Mouse (Mus musculus) G1E (cell line): ENCODE data around the gene Krtap7-1. TPM values are rescaled to one million over a fixed set of nuclear protein-coding genes. Genes with fewer than 3 reads are reported as not detected.

Source experiments
- ATAC-seq: 2 replicates; pipeline ENCODE4 v1.8.0; 2016; ENCODE audit warnings: mild to moderate bottlenecking; ENCODE audit not compliant: insufficient number of reproducible peaks, poor library complexity, low FRiP score, severe bottlenecking; ENCODE audit errors: extremely low read depth
- DNase-seq: peaks from one replicate; pipeline ENCODE4 v3.0.0; 2012; ENCODE audit warnings: low spot score
- H3K27me3 ChIP-seq: 2 replicates; pipeline ENCODE4 v1.6.1; 2012; ENCODE audit warnings: mild to moderate bottlenecking, low read length, inconsistent platforms; ENCODE audit not compliant: insufficient read depth
- H3K36me3 ChIP-seq: replicated peaks from 2 replicates; pipeline ENCODE3; 2012; ENCODE audit warnings: mild to moderate bottlenecking, inconsistent platforms
- H3K4me1 ChIP-seq: 2 replicates; pipeline ENCODE4 v1.6.1; 2012; ENCODE audit warnings: low read depth, low read length, inconsistent platforms, mixed read lengths; ENCODE audit not compliant: insufficient read depth
- H3K4me3 ChIP-seq: 2 replicates; pipeline ENCODE4 v1.5.1; 2012; ENCODE audit warnings: low read depth, mild to moderate bottlenecking, inconsistent platforms, low read length, moderate library complexity, mixed read lengths
- H3K9me3 ChIP-seq: replicated peaks from 2 replicates; pipeline ENCODE4 v1.6.1; 2012; ENCODE audit warnings: inconsistent platforms
- CTCF ChIP-seq: IDR thresholded peaks from 2 replicates; pipeline ENCODE4 v1.5.1; 2012; ENCODE audit warnings: low read depth, low read length, inconsistent platforms, mixed read lengths
- GATA1 ChIP-seq: IDR thresholded peaks from 2 replicates; pipeline ENCODE4 v1.6.1; 2012; ENCODE audit warnings: borderline replicate concordance, low read length, inconsistent platforms, mixed read lengths
- GATA2 ChIP-seq: IDR thresholded peaks from 2 replicates; pipeline ENCODE4 v1.6.1; 2012; ENCODE audit warnings: low read depth, low read length, inconsistent platforms, borderline replicate concordance
- POLR2AphosphoS5 ChIP-seq: IDR thresholded peaks from 2 replicates; pipeline ENCODE4 v1.6.1; 2012; ENCODE audit warnings: low read depth, low read length, inconsistent platforms; ENCODE audit not compliant: insufficient replicate concordance
- TAL1 ChIP-seq: conservative IDR thresholded peaks from 2 replicates; pipeline ENCODE4 v1.6.1; 2012; ENCODE audit warnings: low read depth, low read length, inconsistent platforms, mixed read lengths
- polyA plus RNA-seq: library from polyadenylated mRNA; stranded (reverse); fragments of >175 nt; gene quantifications from 2 replicates; pipeline ENCODE4 v1.2.3, GENCODE M21; 2012
- total RNA-seq, 2 experiments: library from RNA; stranded (forward) in 1 of 2; stranded (reverse) in 1 of 2; fragments of 200-1000 nt in 1 of 2; fragments of >200 nt in 1 of 2; fragmentation: Nextera tagmentation in 1 of 2; gene quantifications; 2 replicates each; pipeline ENCODE4 v1.2.3; 2014 to 2017

Krtap7-1 gene
- total and polyA plus RNA-seq, 3 experiments = not detected

- H3K4me3 ChIP-seq = no peak overlapping the region
- TF ChIP-seq POLR2AphosphoS5 (no peak), TAL1 (no peak), GATA1 (no peak), CTCF (no peak), GATA2 (no peak)
- no peaks in the 10 kb centered on the region for H3K27me3 ChIP-seq
- H3K4me1 ChIP-seq = no peaks in the 10 kb centered on the region
- DNase-seq (no peak), ATAC-seq (no peak)
- no peaks in the 10 kb centered on the region for H3K36me3 ChIP-seq
- peaks cover 37% of the 10 kb centered on the region for H3K9me3 ChIP-seq
Observed at GRCm38 (mm10) chr16:89520996-89521395, 12.9 kb upstream of the Krtap7-1 start.

- peaks cover 36% of the 10 kb centered on the region for H3K9me3 ChIP-seq
- no peaks in the 10 kb centered on the region for H3K27me3 ChIP-seq
- no peaks in the 10 kb centered on the region for H3K36me3 ChIP-seq
- no peak overlapping the region for H3K4me3 ChIP-seq
- ATAC-seq = no peak
- no peak for DNase-seq
- no peaks in the 10 kb centered on the region for H3K4me1 ChIP-seq
- no peak for TF ChIP-seq GATA2
- TF ChIP-seq GATA1 = no peak
- TF ChIP-seq POLR2AphosphoS5 = no peak
- TF ChIP-seq CTCF = no peak
Observed at GRCm38 (mm10) chr16:89520555-89520954, 12.4 kb upstream of the Krtap7-1 start.

GRCm38 (mm10) chr16:89520091-89520490, 12.0 kb upstream of the Krtap7-1 start:
- H3K4me3 ChIP-seq = no peak overlapping the region
- H3K36me3 ChIP-seq = no peaks in the 10 kb centered on the region
- DNase-seq (no peak), ATAC-seq (no peak)
- TF ChIP-seq POLR2AphosphoS5 = no peak
- TF ChIP-seq GATA1 = no peak
- no peaks in the 10 kb centered on the region for H3K27me3 ChIP-seq
- peaks cover 37% of the 10 kb centered on the region for H3K9me3 ChIP-seq
- H3K4me1 ChIP-seq = no peaks in the 10 kb centered on the region

GRCm38 (mm10) chr16:89517635-89518034, 9.5 kb upstream of the Krtap7-1 start:
- Histone ChIP-seq H3K4me3 (no peak overlapping the region), H3K27me3 (no peaks in the 10 kb centered on the region), H3K36me3 (no peaks in the 10 kb centered on the region), H3K4me1 (no peaks in the 10 kb centered on the region), H3K9me3 (peaks cover 41% of the 10 kb centered on the region)
- ATAC-seq (no peak), DNase-seq (no peak)
- TF ChIP-seq CTCF = no peak
- no peak for TF ChIP-seq TAL1
- no peak for TF ChIP-seq GATA1
- no peak for TF ChIP-seq POLR2AphosphoS5
- TF ChIP-seq GATA2 = no peak

- Histone ChIP-seq H3K9me3 (peaks cover 40% of the 10 kb centered on the region), H3K4me3 (no peak overlapping the region), H3K4me1 (no peaks in the 10 kb centered on the region), H3K36me3 (no peaks in the 10 kb centered on the region), H3K27me3 (no peaks in the 10 kb centered on the region)
- TF ChIP-seq CTCF = no peak
- TF ChIP-seq POLR2AphosphoS5 = no peak
- TF ChIP-seq GATA1 = no peak
- no peak for TF ChIP-seq TAL1
- no peak for TF ChIP-seq GATA2
- DNase-seq (no peak), ATAC-seq (no peak)
Observed at GRCm38 (mm10) chr16:89513431-89513830, 5.3 kb upstream of the Krtap7-1 start.

GRCm38 (mm10) chr16:89503571-89503970, 4.6 kb downstream of the Krtap7-1 start:
- Histone ChIP-seq H3K4me3 (no peak overlapping the region), H3K4me1 (no peaks in the 10 kb centered on the region), H3K27me3 (no peaks in the 10 kb centered on the region), H3K36me3 (no peaks in the 10 kb centered on the region), H3K9me3 (peaks cover 38% of the 10 kb centered on the region)
- no peak for ATAC-seq
- DNase-seq = no peak
- TF ChIP-seq POLR2AphosphoS5 (no peak), CTCF (no peak)

- Histone ChIP-seq H3K4me1 (no peaks in the 10 kb centered on the region), H3K27me3 (no peaks in the 10 kb centered on the region), H3K9me3 (peaks cover 37% of the 10 kb centered on the region), H3K4me3 (no peak overlapping the region), H3K36me3 (no peaks in the 10 kb centered on the region)
- ATAC-seq = no peak
- no peak for DNase-seq
- TF ChIP-seq CTCF (no peak), GATA1 (no peak), GATA2 (no peak), POLR2AphosphoS5 (no peak), TAL1 (no peak)
Observed at GRCm38 (mm10) chr16:89501870-89502269, 6.3 kb downstream of the Krtap7-1 start.

GRCm38 (mm10) chr16:89497002-89497401, 11.1 kb downstream of the Krtap7-1 start:
- ATAC-seq = no peak
- H3K27me3 ChIP-seq = no peaks in the 10 kb centered on the region
- no peaks in the 10 kb centered on the region for H3K36me3 ChIP-seq
- no peaks in the 10 kb centered on the region for H3K4me1 ChIP-seq
- no peak for DNase-seq
- no peak overlapping the region for H3K4me3 ChIP-seq
- H3K9me3 ChIP-seq = peaks cover 37% of the 10 kb centered on the region
- TF ChIP-seq TAL1 = no peak
- TF ChIP-seq POLR2AphosphoS5 = no peak
- TF ChIP-seq GATA1 = no peak
- TF ChIP-seq GATA2 = no peak
- TF ChIP-seq CTCF = no peak
